Mouse (Mus musculus): Measurements from ENCODE around the gene Txndc9.
"Not testable (repeated sequence)": the region's sequence is repeated elsewhere in the genome, so short reads cannot be mapped to it uniquely, and the experiment has no call there.

Txndc9 gene

DNA sequence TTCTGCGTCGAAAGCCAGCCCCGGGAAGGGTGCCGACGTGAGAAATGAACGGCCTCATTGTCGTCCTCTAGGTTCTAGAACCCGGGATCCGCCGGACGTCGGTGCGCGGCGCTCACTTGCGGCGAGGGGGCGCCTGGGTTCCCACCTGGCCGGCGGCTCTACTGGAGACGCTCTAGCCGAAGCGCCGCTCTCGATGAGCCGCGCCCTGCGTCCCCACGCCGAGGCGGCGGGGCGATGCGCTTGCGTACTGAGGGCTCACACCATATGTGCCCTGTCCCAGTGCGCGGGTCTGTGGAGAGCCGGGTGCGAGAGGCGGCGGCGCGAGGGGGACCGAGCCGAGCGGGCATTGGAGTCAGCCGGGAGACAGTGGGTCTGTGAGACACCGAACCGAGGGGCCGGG is at the start of gene Txndc9, which contains the start of gene Eif5b:
Txndc9 (minus strand) TSS at position 27 of the 400 bp plus-strand sequence.
Eif5b (plus strand) TSS at position 144 of the 400 bp plus-strand sequence.
- DNase-seq (ENCODE audit: low spot score): peak; percentile 90

- no peak for DNase-seq (ENCODE audit: low spot score)
These were observed 41.2 kb upstream of the Txndc9 start for GRCm38 (mm10) chr1:38038898-38039297.

DNA sequence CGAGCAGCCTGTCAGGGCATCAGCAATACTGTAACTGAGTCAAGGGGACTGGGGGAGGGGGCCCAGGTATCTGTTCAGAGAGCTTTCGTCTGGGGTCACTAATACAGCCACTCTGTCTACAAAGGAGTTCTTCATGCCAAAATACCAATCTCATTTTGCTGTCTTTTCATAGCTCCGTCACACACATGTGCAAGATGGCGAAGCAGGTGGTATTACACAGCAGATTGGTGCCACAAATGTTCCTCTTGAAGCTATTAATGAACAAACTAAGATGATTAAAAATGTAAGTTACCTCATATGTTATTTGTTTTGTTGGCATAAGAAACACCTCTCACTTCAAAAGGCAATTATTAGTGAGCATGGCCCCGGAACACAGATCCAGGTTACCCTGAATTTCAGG is 39.7 kb upstream of the Txndc9 start:
- DNase-seq (ENCODE audit: low spot score): no peak

DNA sequence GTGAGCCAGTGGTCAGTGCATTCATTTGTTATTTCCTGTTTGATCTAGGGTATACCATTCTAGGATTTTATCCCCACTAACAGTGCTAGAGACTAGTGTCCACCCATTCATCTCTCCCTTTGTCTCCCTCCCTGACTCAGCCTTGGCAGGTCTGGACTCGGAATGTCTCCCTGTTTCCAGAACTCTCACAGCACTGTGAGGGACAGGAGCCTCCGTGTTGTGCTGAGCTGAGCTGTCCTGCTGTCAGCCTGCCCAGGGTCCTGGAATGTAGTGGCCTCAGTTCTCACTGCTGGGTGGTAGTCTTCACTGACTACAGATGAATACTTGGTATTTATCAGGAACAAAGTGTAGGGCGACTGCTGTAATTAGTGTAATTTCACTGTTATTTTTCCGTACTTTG is 37.8 kb upstream of the Txndc9 start:
- no peak for DNase-seq (ENCODE audit: low spot score)

- no peak for DNase-seq (ENCODE audit: low spot score)
These were observed 33.7 kb upstream of the Txndc9 start for GRCm38 (mm10) chr1:38031391-38031790.

DNA sequence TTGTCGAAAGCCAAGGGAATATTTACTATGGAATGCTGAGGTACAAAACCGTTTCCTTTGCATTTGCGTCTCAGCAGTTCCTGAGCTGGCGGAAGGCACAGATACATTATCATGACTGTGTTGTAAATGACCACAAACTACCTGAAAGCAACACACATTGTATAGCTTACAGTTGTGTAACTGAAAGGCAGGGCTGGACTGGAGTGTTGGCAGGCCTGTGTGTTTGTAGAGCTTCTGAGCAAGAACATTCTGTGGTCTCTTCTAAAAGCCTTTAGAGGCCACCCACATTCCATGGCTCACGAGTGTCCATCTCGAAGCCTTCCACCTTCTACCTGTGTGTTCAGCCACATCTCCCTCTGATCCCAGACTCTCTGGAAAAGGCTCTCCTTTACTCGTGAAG is 29.6 kb upstream of the Txndc9 start:
- DNase-seq (ENCODE audit: low spot score): no peak

DNA sequence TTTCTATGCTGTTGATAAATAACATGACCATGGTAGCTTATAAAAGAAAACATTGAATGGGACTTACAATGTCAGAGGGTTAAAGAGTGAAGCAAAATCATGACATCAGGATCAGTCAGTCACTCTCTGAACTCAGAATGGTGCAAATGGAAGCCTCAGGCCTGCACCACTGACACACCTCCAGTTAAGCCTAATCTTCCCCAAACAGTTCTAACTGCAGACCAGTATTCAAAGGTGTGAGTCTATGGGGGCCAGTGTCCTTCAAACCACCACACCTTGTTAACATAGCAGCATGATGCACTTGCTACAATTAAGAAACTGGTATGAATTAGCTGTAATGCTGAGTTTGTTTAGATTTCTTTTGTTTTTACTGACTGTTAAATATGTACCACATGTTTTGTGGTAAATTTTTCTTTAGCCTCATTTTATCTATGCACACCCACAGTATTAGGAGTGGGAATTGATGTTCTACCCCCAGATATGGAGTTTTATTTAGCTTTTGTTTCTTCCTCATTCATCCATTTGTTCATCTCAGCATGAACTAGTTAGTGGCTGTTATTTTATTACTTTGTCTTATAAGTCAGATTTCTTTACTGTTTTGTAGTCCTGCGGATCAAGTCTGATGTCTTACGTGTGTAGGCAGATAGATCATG is 17.0 kb upstream of the Txndc9 start:
- peak; percentile 48 for DNase-seq (ENCODE audit: low spot score)

DNA sequence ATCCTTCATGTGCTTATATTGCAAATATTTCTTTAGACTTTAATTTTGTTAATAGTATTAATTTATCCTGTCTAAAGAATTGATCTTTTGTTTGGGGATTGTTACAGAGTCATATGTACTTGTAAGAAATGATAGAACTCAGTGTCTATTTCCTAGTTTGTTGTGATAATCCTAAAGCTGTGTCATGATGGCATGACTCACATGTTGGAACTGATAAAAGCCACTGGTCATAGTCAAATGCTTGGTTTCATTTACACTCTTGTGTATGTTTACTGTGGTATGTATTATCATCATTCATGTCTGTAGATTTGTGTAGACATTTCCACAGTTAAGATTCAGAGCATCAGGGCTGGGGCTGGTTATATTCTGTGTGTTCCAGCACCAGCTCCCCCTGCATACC is 14.8 kb upstream of the Txndc9 start:
- DNase-seq (ENCODE audit: low spot score): peak; percentile 56

DNA sequence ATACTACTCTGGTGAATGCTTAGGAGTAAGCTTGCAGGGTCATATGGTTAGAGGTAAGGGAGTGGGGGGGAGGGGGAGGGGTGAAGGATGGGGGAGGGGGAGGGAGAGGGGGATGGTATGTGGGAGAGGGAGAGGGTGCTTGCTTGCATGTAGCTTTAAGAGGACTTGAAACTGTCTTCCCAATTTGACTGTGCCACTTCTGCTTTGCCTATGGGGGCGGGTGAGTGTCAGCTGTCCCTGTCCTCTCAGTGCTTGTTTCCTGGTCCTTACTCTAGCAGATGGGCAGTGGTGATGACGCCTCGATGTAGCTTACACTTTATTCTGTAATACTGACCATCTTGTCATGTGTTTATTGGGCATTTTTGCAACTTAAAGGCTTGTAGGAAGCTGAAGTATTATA is 14.4 kb upstream of the Txndc9 start:
- DNase-seq (ENCODE audit: low spot score): no peak

DNA sequence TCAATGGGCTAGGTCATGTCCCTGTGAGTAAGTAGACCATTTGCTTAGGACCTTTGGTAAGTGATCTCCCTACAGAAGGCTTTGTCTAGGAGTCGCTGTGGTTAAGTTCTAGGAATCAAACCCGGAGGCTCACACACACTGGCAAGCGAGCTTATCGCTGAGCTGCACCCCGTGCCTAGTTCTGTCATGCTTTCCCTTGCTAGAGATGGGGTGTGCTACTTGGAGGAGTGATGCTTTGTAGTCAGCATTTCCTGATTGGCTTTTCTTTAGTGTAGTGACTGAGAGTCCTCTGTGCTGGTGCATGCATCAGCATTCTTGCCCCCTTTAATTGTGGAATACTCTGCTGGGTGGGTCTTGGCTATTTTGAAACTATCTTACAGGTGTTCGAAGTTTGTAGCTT is 14.0 kb upstream of the Txndc9 start:
- peak; percentile 91 for DNase-seq (ENCODE audit: low spot score)

DNA sequence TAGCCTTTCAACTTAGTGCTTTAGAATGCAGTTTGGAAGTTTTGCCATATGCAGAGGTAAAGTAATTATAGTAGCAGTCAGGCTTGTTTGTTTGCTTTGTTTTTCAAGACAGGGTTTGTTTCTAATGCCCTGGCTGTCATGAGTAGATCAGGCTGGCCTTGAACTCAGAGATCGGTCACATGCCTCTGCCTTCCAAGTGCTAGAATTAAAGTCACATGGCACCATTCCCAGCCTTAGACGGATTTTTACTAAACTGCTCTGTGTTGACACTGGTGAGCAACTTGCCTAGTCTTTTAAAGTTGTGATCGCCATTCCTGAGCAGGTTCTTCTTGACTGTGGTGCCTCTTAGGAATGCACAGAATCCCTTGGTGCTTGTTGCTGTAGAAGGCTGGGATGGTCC is 9.0 kb upstream of the Txndc9 start:
- DNase-seq (ENCODE audit: low spot score): no peak

GRCm38 (mm10) chr1:38003046-38003445 is 5.4 kb upstream of the Txndc9 start:
- DNase-seq (ENCODE audit: low spot score): no peak

DNA sequence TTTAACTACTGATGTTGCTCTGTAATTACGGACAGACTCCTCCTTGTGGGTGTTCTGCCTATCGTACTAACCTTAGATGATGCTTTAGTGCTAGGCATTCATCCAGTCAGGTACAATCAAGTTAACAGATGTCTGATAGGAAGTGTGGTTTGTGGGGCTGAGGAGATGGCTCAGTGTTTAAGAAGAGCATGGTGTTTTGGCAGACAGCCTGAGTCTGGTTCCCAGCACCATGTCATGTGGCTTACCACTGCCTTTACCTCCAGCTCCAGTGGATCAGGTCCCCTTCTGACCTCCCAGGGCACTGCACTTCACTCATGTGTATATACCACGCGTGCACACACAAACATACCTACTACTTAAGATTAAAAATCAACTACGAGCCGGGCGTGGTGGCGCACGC is 4.3 kb upstream of the Txndc9 start:
- no peak for DNase-seq (ENCODE audit: low spot score)

GRCm38 (mm10) chr1:38000844-38001243 is 3.2 kb upstream of the Txndc9 start:
- DNase-seq (ENCODE audit: low spot score): no peak

DNA sequence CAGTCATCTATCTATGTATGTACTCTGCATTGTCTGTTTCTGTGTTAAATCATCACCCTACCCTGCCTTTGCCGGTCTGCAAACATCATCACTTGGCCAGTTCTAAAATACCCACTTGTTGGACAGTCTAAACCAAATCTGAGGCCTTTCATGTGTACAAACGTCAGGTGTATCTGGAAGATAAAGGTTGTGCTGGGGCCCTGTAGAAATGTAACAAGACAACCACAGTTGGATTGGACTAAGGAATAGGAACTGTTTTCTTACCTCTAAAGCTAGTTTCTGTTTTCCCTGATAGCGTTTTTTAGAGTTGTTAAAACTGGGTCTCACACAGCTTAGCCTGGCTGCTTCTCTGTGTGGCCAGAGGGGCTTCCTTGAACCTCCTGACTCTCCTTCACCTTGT is 1.9 kb upstream of the Txndc9 start:
- DNase-seq (ENCODE audit: low spot score): peak; percentile 80

GRCm38 (mm10) chr1:37998371-37999199 is 892 bp upstream of the Txndc9 start:
- DNase-seq (ENCODE audit: low spot score): no peak

DNA sequence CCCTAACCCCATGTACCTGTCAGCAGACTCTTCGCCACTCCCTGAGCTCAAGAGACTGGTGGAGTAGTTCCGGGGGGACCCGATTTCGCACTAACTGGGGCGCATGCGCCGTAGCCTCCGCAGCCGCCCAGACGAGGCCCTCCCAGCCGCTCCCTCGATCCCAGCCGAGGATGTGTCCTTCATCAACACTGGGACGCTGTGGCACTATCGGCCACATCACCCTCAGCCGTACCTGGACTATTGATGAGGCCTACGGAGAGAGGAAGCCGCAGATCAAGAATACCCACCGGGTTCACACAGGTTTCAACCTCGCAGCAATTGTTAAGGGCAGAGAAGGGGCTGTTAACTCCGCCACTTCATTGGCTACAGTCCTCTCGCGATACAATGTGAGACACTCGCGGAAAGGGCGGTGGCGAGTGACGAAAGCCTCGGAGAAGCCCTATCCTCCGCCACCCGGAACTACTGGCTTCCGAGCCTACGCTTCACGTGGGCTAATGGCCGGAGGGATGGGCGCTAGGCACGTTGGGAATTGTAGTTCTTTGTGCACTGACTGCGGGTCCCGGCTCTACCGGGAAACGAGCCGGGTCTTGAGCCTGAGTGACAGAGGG is 712 bp downstream of the Txndc9 start:
- peak; percentile 98 for DNase-seq (ENCODE audit: low spot score)

- DNase-seq (ENCODE audit: low spot score): peak; percentile 45
These were observed 1.5 kb downstream of the Txndc9 start for GRCm38 (mm10) chr1:37996226-37996625.

- no peak for DNase-seq (ENCODE audit: low spot score)
These were observed 9.8 kb downstream of the Txndc9 start for GRCm38 (mm10) chr1:37987856-37988255.

DNA sequence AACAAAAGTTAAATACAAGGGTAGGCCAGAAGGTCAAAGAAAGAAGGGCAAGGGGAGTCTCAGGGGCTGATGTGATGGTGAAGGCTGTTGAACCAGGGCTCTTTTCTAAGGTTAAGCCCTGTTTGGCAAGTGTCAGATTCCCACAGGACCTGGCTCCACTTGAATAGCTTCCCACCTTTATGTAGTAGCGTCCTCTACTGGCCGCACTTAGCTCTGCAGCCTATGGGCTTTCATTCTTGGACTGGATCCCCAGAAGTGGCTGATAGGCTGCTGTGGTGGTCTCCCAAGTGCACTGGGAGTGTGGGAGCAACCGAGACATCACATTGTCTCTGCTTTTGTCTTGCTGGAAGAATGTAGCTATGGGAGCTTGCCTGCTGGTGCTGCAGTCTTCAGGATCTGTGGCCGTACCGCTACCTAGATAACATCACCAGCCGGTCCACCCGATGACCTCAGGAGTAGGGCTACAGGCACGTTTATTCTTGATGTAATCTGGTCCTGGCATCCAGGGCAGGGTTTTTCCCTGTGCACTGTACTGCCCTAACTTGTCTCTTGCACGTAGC is 11.8 kb downstream of the Txndc9 start:
- DNase-seq (ENCODE audit: low spot score): no peak

DNA sequence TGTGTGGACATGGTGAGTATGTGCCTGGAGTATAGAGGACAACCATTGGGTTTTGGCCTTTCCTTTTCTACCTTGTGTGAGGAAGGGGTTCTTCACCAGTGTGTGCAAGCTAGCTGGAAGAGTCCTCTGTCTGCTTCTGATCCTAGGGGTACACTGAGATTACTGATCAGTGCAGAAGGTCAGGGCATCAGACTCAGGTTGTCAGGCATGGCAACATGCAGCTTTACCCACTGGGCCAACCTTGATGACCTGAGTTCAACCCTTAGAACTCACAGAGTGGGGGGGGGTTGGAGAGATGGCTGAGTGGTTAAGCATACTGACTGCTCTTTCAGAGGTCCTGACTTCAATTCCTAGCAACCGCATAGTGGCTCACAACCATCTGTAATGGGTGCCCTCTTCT is 13.4 kb downstream of the Txndc9 start:
- DNase-seq (ENCODE audit: low spot score): no peak

DNA sequence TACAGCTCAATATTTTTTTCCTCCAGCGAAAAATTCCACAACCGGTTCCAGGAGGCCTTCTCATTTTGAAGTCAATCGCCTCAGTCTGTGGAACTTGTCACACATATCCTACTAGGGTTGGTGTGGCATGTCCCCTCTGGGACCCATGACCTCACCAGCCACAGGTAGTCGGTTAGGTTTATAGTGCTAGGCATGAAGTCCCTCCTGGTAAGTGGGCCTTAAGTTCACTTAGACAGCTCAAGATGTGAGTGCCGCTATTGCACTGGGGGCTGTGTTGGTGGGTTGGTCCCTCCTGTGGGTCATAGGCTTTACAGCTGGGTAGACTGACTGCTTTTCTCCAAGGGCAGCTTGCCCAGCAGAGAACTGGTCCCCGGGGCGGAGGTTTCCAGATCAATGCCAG is 20.4 kb downstream of the Txndc9 start:
- DNase-seq (ENCODE audit: low spot score): no peak

DNA sequence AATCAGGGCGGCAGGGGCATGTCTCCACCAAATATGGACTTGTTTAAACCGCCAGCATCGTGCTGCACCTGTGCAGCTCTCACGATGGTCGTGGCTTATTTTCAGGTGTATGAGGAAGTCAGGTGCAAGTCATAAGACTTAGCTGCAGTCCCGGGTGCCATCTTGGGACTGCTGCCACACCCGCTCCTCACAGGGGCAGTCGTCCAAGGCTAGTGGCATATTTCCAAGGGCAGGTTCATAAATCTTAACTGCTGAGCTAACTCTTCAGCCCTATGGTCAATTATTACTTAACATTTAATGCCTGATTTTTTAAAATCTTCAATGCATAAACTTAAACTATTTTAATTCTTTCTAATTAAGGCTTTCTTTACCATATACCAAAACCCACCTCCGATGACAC is 21.0 kb downstream of the Txndc9 start:
- not testable (repeated sequence) for DNase-seq (ENCODE audit: low spot score)
